Mouse (Mus musculus): ENCODE results near the gene Fsip1. TPM values are rescaled to one million over a fixed set of nuclear protein-coding genes. Genes with fewer than 3 reads are reported as not detected.

The Fsip1 gene
- polyA plus RNA-seq, 1 experiment from 2014 or later, result 1.2 TPM

DNA sequence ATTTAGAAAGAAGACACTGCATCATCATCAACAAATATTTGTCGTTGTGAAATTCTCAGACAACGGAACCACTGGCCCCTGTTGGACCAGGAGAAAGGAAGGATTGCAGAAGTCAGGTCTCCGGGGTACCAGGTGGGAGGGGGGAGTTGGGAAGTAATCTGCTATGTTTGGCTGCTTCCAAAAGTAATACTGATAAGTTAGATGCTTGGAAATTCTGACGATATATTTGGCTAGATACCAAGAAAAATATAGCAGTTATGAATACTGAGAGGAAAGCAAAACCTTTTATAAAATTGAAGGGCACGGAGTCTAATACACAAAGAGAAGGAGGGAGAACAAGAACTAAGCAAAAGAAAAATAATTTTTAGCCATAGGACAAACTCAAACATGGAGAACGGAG lies 117.5 kb downstream of the Fsip1 start:
- no peak overlapping the region for H3K9ac ChIP-seq (ENCODE audit: low read length)
- H3K36me3 ChIP-seq (ENCODE audit: control insufficient read depth, insufficient read depth, low read length), result no peaks in the 10 kb centered on the region
- H3K4me1 ChIP-seq (ENCODE audit: control insufficient read depth, insufficient read depth, low read length), result no peaks in the 10 kb centered on the region
- H3K27ac ChIP-seq (replicated peaks; ENCODE audit: low read depth, low read length), result no peak overlapping the region
- H3K9me3 ChIP-seq (ENCODE audit: control insufficient read depth, low read length), result no peaks in the 10 kb centered on the region
- no peak overlapping the region for H3K4me2 ChIP-seq (ENCODE audit: low read depth, severe bottlenecking)
- 92% methylated on average over 6 of the region's 6 CpGs for WGBS
- ATAC-seq (ENCODE audit: insufficient number of reproducible peaks, low FRiP score, low TSS enrichment, low read depth) (no peak), DNase-seq (ENCODE audit: low spot score) (no peak)
- no peak overlapping the region for H3K4me3 ChIP-seq (ENCODE audit: low read depth, low read length)
- H3K27me3 ChIP-seq (ENCODE audit: control insufficient read depth, insufficient read depth, low read length), result no peaks in the 10 kb centered on the region

DNA sequence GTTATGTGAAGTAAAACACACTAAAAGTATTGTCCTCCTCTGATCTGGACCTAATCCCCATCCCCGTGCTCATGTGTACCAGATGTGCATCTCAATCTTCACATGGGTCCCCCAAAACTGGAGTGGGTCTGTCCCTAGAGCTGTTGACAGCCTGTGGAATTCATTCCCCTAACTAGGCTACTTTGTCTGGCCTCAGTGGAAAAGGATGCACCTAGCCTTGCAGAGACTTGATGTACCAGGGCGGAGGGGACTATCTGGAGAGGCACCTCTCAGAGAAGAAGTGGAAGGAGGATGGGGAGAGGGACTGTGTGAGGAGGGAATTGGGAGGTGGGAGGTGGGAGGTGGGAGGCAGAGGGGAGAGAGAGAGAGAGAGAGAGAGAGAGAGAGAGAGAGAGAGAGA lies 119.0 kb downstream of the Fsip1 start:
- ATAC-seq (ENCODE audit: insufficient number of reproducible peaks, low FRiP score, low TSS enrichment, low read depth) (no peak), DNase-seq (ENCODE audit: low spot score) (no peak)
- Histone ChIP-seq H3K9me3 (ENCODE audit: control insufficient read depth, low read length) (no peaks in the 10 kb centered on the region), H3K9ac (ENCODE audit: low read length) (no peak overlapping the region), H3K4me2 (ENCODE audit: low read depth, severe bottlenecking) (no peak overlapping the region), H3K27ac (replicated peaks; ENCODE audit: low read depth, low read length) (no peak overlapping the region), H3K27me3 (ENCODE audit: control insufficient read depth, insufficient read depth, low read length) (no peaks in the 10 kb centered on the region), H3K4me1 (ENCODE audit: control insufficient read depth, insufficient read depth, low read length) (no peaks in the 10 kb centered on the region), H3K4me3 (ENCODE audit: low read depth, low read length) (no peak overlapping the region), H3K36me3 (ENCODE audit: control insufficient read depth, insufficient read depth, low read length) (no peaks in the 10 kb centered on the region)
- 91% methylated on average over 2 of the region's 2 CpGs for WGBS

DNA sequence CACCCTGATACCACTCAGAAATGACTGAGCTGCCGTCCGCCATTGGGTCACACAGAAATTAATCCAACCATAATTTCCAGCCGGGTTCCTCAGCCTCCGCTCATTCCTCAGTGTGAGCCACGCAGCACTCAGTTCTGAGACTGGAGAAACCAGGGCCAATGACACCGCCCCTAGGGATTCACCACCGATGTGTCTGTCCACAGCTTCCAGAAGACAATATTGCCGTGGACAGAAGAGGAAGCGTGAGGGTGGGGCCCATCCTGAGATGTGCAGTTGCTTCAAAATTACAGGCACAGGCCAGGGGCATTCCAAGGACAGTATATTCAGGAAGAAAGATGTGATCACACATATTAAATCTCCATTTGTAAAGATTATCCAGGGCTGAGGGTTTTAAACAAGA lies 119.7 kb downstream of the Fsip1 start:
- WGBS, result 90% methylated on average over 9 of the region's 9 CpGs
- no peak overlapping the region for H3K27ac ChIP-seq (replicated peaks; ENCODE audit: low read depth, low read length)

GRCm38 (mm10) chr2:118128313-118128712 lies 128.5 kb downstream of the Fsip1 start:
- Histone ChIP-seq H3K36me3 (ENCODE audit: control insufficient read depth, insufficient read depth, low read length) (0 out of 2 replicates have a peak, but pooled peaks cover 3% of the 10 kb centered on the region), H3K4me3 (ENCODE audit: low read depth, low read length) (no peak overlapping the region), H3K4me2 (ENCODE audit: low read depth, severe bottlenecking) (no peak overlapping the region), H3K27ac (replicated peaks; ENCODE audit: low read depth, low read length) (no peak overlapping the region), H3K9me3 (ENCODE audit: control insufficient read depth, low read length) (no peaks in the 10 kb centered on the region), H3K4me1 (ENCODE audit: control insufficient read depth, insufficient read depth, low read length) (peaks cover 6% of the 10 kb centered on the region; the same call in 1 of the 2 replicates), H3K9ac (ENCODE audit: low read length) (no peak overlapping the region), H3K27me3 (ENCODE audit: control insufficient read depth, insufficient read depth, low read length) (no peaks in the 10 kb centered on the region)
- DNase-seq (ENCODE audit: low spot score) (no peak), ATAC-seq (ENCODE audit: insufficient number of reproducible peaks, low FRiP score, low TSS enrichment, low read depth) (no peak)
- 28% methylated on average over 3 of the region's 3 CpGs for WGBS

More for the DNA sequence above, 119.7 kb downstream of the Fsip1 start:
- H3K4me3 ChIP-seq (ENCODE audit: low read depth, low read length), result no peak overlapping the region
- no peak overlapping the region for H3K9ac ChIP-seq (ENCODE audit: low read length)
- no peak for ATAC-seq (ENCODE audit: insufficient number of reproducible peaks, low FRiP score, low TSS enrichment, low read depth)
- H3K9me3 ChIP-seq (ENCODE audit: control insufficient read depth, low read length), result no peaks in the 10 kb centered on the region
- H3K36me3 ChIP-seq (ENCODE audit: control insufficient read depth, insufficient read depth, low read length), result no peaks in the 10 kb centered on the region
- H3K4me2 ChIP-seq (ENCODE audit: low read depth, severe bottlenecking), result no peak overlapping the region
- no peak for DNase-seq (ENCODE audit: low spot score)
- no peaks in the 10 kb centered on the region for H3K4me1 ChIP-seq (ENCODE audit: control insufficient read depth, insufficient read depth, low read length)
- no peaks in the 10 kb centered on the region for H3K27me3 ChIP-seq (ENCODE audit: control insufficient read depth, insufficient read depth, low read length)

- H3K4me3 ChIP-seq (ENCODE audit: low read depth, low read length), result no peak overlapping the region
- H3K9ac ChIP-seq (ENCODE audit: low read length), result no peak overlapping the region
- no peak overlapping the region for H3K4me2 ChIP-seq (ENCODE audit: low read depth, severe bottlenecking)
- H3K9me3 ChIP-seq (ENCODE audit: control insufficient read depth, low read length), result no peaks in the 10 kb centered on the region
- ATAC-seq (ENCODE audit: insufficient number of reproducible peaks, low FRiP score, low TSS enrichment, low read depth), result no peak
- peaks cover 3% of the 10 kb centered on the region; the same call in 1 of the 2 replicates for H3K36me3 ChIP-seq (ENCODE audit: control insufficient read depth, insufficient read depth, low read length)
- DNase-seq (ENCODE audit: low spot score), result no peak
- no peaks in the 10 kb centered on the region for H3K27me3 ChIP-seq (ENCODE audit: control insufficient read depth, insufficient read depth, low read length)
- WGBS, result 76% methylated on average over 5 of the region's 5 CpGs
- no peak overlapping the region for H3K27ac ChIP-seq (replicated peaks; ENCODE audit: low read depth, low read length)
- peaks cover 6% of the 10 kb centered on the region; the same call in 1 of the 2 replicates for H3K4me1 ChIP-seq (ENCODE audit: control insufficient read depth, insufficient read depth, low read length)
These were observed 129.1 kb downstream of the Fsip1 start for GRCm38 (mm10) chr2:118127516-118128288.

DNA sequence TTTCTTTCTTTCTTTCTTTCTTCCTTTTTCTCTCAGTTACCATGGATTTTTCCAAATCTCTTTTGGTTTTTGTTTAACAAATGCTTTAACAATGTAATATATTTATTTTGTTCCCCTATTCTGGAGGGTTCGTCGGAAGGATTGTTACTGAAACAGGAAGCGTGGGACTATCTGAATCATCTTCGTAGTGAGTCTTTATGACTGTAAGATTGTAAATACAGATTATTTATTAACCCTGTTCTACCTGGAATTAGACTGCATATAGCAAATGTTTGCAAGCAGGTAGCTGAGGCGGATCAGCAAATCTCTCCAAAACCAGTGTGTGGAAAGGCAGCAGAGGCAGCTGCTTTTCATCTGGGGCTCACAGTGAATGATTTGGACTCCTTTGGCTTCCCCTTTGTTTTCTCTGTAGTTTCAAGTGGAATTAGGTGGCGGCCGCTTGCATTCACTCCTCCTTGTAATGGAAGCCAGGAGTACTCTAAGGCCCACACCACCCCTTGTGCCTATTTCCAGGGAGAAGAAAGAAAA lies 130.8 kb downstream of the Fsip1 start:
- Histone ChIP-seq H3K4me3 (ENCODE audit: low read depth, low read length) (no peak overlapping the region), H3K9ac (ENCODE audit: low read length) (no peak overlapping the region), H3K27me3 (ENCODE audit: control insufficient read depth, insufficient read depth, low read length) (no peaks in the 10 kb centered on the region), H3K9me3 (ENCODE audit: control insufficient read depth, low read length) (no peaks in the 10 kb centered on the region), H3K4me2 (ENCODE audit: low read depth, severe bottlenecking) (no peak overlapping the region), H3K36me3 (ENCODE audit: control insufficient read depth, insufficient read depth, low read length) (peaks cover 3% of the 10 kb centered on the region; the same call in 1 of the 2 replicates), H3K4me1 (ENCODE audit: control insufficient read depth, insufficient read depth, low read length) (peaks cover 6% of the 10 kb centered on the region; the same call in 1 of the 2 replicates), H3K27ac (replicated peaks; ENCODE audit: low read depth, low read length) (no peak overlapping the region)
- DNase-seq (ENCODE audit: low spot score) (no peak), ATAC-seq (ENCODE audit: insufficient number of reproducible peaks, low FRiP score, low TSS enrichment, low read depth) (no peak)
- WGBS, result 78% methylated on average over 7 of the region's 7 CpGs

DNA sequence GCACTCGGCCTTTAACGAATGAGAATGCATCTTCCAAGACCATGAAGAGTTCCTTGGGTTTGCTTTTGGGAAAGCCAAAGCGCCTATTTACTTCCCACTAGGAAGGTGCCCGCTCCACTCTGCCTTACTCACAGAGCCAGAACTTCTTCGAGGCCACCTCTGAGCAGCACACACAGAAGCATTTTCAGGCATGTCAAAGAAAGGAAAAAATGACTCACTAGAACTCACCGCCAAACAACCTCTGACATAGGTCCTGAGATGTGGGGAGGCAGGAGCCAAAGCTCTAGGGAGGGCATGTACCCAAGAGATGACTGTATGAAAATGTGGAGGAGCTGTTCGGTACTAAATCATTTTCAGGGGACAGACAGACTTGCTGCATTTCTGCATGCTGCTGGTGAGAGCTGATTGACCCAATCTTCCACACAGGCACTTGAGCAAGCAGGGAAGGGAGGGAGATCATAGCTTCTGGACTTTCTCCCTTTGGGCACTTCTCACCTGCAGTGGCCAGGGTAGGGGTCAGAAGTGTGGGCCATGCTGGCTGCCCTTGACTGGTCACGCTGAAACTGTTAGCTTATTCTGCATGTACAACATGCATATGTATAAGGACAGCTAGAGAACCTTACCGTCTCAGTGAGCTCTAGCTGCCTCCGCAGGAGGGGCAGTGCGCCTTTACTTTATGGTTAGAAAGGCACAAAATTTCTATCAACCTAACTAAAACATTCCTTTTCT lies 131.4 kb downstream of the Fsip1 start:
- Histone ChIP-seq H3K4me3 (ENCODE audit: low read depth, low read length) (no peak overlapping the region), H3K4me1 (ENCODE audit: control insufficient read depth, insufficient read depth, low read length) (peaks cover 6% of the 10 kb centered on the region; the same call in 1 of the 2 replicates), H3K27ac (replicated peaks; ENCODE audit: low read depth, low read length) (no peak overlapping the region), H3K27me3 (ENCODE audit: control insufficient read depth, insufficient read depth, low read length) (no peaks in the 10 kb centered on the region), H3K9me3 (ENCODE audit: control insufficient read depth, low read length) (no peaks in the 10 kb centered on the region), H3K36me3 (ENCODE audit: control insufficient read depth, insufficient read depth, low read length) (peaks cover 3% of the 10 kb centered on the region; the same call in 1 of the 2 replicates), H3K4me2 (ENCODE audit: low read depth, severe bottlenecking) (no peak overlapping the region), H3K9ac (ENCODE audit: low read length) (no peak overlapping the region)
- WGBS, result 88% methylated on average over 11 of the region's 11 CpGs
- ATAC-seq (ENCODE audit: insufficient number of reproducible peaks, low FRiP score, low TSS enrichment, low read depth), result no peak
- DNase-seq (ENCODE audit: low spot score), result no peak

- DNase-seq (ENCODE audit: low spot score) (no peak), ATAC-seq (ENCODE audit: insufficient number of reproducible peaks, low FRiP score, low TSS enrichment, low read depth) (no peak)
- Histone ChIP-seq H3K4me1 (ENCODE audit: control insufficient read depth, insufficient read depth, low read length) (peaks cover 6% of the 10 kb centered on the region; the same call in 1 of the 2 replicates), H3K27ac (replicated peaks; ENCODE audit: low read depth, low read length) (no peak overlapping the region), H3K9ac (ENCODE audit: low read length) (no peak overlapping the region), H3K27me3 (ENCODE audit: control insufficient read depth, insufficient read depth, low read length) (no peaks in the 10 kb centered on the region), H3K36me3 (ENCODE audit: control insufficient read depth, insufficient read depth, low read length) (peaks cover 10% of the 10 kb centered on the region), H3K9me3 (ENCODE audit: control insufficient read depth, low read length) (no peaks in the 10 kb centered on the region), H3K4me3 (ENCODE audit: low read depth, low read length) (no peak overlapping the region), H3K4me2 (ENCODE audit: low read depth, severe bottlenecking) (no peak overlapping the region)
- WGBS, result 93% methylated on average over 7 of the region's 7 CpGs
These were observed 132.3 kb downstream of the Fsip1 start for GRCm38 (mm10) chr2:118124437-118124836.
